Mouse (Mus musculus) stomach, adult 2 months (tissue): ENCODE results near the gene Qk. TPM values are rescaled to one million over a fixed set of nuclear protein-coding genes. Genes with fewer than 3 reads are reported as not detected.

Source experiments
- polyA plus RNA-seq: library from polyadenylated mRNA; depleted of rRNA; stranded (reverse); fragments of >200 nt; gene quantifications from 2 replicates; pipeline ENCODE4 v1.2.3, GENCODE M21; 2012; rRNA removed

Qk gene
- 9.2 and 14.7 TPM in 2 replicates for polyA plus RNA-seq

DNA sequence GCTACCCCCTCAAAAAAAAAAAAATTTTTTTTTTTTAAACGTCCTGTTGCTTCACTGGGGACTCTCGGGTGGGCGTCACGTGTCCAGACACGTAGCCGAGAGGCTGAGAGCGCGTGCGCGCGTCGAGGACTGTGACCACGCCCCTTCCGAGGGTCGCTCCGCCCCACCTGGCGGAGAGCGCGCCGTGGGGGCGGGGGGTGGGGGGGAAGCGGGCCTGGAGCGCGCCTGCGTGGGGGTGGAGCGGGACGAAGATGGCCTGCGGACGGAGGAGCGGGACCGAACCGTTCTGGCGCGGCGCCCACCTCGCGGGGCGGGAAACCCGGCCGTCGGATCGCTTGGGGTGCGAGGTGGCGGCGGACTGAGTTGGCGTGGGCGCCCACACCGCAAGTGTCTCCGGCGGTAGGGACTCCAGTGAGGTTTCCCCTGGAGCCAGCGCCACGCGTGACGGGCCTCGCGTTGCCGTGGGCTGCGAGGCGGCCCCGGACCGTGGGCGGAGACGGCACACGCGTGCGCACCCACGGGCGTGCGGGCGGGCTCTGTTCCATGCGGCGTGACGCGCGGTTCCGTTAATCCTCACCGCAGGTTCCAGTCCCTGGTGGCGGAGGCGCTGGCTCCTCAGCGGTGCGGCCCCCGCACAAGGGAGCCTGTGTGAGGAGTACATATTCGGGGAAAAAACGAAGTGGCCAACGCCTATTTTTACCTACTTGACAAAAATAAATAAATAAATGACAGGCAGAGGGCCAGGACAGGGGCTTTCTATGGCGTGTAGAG, at the start of gene Qk:
Gene Qk (minus strand): TSS at position 170 of the 771 bp plus-strand sequence.

